Mouse (Mus musculus) inflammation-experienced regulatory T-cells, adult 16 weeks (primary cell): ENCODE measurements around the gene Themis. TPM values are rescaled to one million over a fixed set of nuclear protein-coding genes. Genes with fewer than 3 reads are reported as not detected.

ENCODE experiments used
- polyA plus RNA-seq: library from polyadenylated mRNA; unstranded; fragments of 100-300 nt; shearing (Covaris generic); gene quantifications from one replicate; pipeline ENCODE4 v1.2.1, GENCODE M21; 2017

Gene Themis
- polyA plus RNA-seq: 39.9 TPM

GRCm38 (mm10) chr10:28668261-28668660 is at the start of gene Themis:
Themis (plus strand) TSS chr10:28668360.

